Mouse (Mus musculus): ENCODE measurements at regions not wholly inside any gene's neighbourhood (a gene's known extent, or its start where the extent isn't known, plus 50 kb on each side); places are given as distances from the start of the nearest gene placed in this dataset.
A peak's percentile ranks its signal among the peaks of the same experiment; 100 is the strongest.

DNA sequence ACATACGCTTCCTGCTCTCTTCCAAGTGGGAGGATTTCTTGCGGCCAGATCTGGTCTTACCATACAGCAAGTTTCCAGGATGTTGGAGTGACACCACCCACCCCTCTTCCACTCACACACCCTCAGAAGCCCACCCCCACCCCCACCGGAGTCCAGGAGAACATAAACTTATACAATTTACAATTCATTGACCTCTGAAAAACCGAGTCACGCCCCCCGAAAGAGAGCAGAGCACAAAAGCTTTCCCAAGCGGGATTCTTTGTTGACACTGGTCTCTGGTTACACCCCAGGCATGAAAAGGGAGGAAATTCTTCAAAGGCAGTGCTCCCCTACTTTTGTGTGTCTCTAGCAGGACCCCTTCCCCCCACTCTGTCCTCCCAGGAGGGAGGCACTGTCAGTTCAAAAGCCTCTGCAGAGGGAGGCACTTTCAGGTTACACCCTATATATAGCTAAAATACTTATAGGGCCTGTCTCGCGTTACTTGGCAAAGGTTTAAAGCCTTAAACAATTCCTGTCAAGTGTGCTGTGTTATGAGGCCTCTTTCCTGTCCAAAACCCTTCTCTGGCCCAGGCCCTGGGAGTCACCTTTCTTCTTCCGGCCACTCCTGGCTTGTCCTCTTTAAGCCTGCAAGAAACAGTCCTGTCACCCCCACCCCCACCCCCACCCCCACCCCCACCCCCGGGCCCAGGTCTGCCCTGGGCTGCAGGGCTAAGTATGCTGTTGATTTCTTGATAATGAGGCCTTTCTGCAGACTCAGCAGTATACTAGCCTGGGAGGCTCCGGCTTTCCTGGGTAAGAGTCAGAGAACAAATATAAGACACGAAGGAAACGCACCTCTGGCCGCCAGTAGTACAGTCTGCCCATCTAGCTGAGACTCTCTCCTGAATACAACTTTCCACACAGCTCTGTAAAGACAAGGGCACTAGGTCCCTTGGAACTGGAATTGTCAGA lies 63.6 kb upstream of the Klf3 start:
- peak; percentile 7 for DNase-seq (ENCODE audit: low spot score)

DNA sequence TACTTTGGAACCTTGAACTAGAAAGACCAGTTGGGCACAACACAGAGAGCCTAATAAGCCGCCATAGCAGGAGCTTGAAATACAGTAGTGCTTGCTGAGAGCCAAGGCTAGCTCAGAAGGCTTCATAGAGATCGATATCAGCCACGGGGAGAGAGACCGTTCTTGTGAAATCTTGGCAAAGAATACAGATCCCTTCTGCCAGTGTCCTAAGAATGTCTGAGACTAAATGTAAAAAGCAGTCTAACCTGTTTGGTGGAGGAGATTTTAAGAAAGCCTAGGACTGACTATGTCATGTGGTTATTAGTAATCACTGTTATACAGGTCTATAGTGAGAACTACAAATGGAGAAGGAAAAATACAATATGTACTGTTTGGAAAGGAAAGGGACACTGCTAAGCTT lies 59.1 kb upstream of the Klf3 start:
- no peak for DNase-seq (ENCODE audit: low spot score)

DNA sequence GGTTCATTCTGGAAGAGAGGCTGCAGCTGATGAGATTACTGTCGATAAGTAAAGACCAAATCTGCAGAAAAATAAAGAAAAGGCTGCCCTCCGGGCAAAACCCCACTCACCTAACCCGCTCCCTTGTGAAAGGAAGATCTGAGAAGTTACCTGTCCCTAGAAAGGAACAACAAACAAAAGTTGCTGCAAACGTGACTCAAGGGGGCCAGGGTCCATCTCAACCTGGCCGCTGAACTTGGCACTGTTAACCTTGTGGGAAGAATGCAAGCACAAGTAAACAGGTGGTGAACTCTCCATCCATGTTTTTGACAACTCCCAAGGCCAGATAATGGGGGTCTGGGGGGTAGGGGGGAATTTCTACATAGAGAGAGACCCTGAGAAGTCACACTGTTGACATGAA lies 58.7 kb upstream of the Klf3 start:
- no peak for DNase-seq (ENCODE audit: low spot score)

DNA sequence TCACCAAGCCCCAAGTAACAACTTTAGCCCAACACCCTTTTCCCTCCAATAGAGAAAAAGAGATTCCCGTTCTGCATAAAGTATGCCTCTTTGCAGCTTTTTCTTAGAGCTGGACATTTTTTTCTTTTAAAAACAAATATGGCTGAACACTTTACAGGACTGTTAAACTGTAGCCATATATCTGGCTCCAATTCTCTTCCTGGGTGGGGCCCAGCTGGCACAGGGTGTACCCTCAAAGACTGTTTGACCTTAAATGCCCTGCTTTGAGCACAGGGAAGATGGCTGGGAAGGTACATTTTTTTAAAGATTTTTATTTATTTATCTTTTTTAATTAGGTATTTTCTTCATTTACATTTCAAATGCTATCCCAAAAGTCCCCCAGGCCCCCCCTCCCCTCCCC lies 55.7 kb upstream of the Klf3 start:
- no peak for DNase-seq (ENCODE audit: low spot score)

DNA sequence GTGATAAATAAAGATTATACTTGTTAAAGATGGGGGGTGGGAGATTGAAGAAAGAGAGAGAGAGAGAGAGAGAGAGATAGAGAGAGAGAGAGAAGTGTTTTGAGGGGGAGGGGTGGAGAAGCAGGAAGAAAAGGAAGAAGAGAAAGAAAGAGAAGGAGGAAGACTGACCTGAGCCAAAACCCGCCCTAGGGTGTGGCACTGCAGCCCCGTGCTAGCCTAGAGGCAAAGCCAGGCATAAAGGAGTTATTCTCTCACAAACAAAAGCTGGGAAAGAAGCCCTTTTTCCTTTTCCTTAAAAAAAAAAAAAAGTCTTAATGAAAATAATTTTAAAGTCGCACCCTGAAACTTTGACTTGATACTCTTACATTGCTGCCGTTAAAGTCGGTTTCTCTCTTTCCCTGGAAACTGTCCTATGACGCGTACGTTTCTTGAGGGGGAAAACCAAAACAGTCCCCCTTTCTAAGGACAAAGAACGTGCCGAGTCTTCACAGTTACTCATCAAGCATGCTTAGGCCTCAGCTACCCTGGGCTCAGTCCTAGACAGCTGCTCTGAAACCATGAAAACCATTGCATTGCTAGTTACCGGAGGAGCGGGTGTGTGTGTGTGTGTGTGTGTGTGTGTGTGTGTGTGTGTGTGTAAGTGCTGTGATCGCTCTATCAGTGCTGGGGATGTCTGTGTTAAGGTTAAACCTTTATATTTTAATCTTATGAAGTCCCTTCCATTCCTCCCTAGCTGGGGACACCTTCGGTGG lies 53.6 kb upstream of the Klf3 start:
- DNase-seq (ENCODE audit: low spot score) = no peak

DNA sequence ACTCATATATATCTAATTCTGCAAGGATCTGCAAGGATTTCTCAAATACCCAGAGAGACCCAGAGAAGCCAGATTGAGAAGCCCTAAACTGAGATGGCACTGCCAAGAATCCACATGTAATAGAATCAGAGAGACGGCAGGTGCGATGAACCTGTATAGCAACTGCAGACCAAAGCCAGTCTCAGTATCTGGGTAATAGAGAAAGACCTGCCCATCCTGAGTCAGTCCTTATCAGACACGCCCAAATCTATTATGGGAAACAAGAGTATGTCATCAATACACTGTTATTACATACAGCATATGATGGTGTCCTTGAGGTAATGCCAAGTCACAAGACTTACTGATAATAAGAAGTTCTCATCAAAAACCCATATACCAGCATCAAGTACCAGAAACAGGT lies 52.8 kb upstream of the Klf3 start:
- DNase-seq (ENCODE audit: low spot score) = no peak

DNA sequence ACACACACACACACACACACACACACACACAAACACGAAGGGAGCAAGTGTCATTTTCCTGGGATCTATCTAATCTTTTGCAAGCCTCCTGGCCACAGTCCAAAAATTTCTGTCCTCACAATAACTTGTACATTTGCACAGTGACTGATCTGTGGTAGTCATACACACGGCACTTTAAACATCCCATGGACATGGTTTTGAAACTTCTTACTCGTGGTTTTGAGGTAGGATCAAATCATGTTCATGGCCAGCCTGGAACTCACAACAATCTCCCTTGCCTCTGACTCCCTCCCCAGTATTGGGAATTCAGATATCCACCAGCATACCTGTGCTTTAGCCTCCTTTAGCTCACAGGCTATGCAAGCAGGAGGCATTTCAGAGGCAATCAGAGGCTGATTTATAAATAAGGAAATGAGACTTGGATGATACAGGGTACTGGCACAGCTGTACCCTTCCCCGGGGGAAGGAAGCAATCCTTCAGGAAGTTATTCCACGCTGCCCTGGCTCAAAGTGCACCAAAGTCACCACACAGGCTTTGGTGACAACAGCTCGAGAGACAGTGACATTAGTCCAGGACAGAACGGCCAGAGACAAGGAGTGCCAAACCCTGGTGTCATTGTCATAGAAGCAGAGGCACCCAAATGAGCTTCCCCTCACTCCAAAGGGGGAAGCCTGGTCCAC lies 52.1 kb upstream of the Klf3 start:
- DNase-seq (ENCODE audit: low spot score) = no peak

DNA sequence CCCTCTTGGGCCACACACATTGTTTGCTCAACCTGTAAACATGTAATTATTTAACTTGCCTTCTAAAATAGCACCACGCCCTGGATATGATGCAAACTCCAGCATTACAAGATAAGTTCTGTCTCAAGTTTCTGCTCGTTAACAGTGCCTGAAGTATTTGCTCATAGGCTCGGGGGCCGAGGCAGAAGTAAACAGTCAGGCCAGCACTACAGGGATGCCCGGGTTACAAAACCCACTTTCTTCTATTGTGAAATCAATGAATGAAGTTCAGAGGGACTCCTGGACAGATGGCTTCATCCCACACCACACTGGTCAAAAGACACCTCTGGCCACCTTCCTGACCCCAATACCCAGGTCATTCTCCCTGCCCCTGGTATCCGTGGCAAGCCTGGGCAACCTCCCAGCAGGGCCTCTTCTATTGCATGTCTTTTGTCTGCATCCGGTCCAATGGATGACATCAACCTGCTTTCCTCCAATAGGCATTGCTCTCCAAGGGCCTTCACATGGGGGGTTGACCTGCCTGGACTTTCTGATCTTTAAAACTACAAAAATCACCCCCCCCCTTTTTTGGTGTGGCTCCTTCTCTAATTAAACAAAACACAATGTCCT lies 49.9 kb upstream of the Klf3 start:
- no peak for DNase-seq (ENCODE audit: low spot score)

Data from MN1 (cell line).